Mouse (Mus musculus): ENCODE data around the gene Prkar2a. TPM values are rescaled to one million over a fixed set of nuclear protein-coding genes. Genes with fewer than 3 reads are reported as not detected.

Gene Prkar2a
- polyA plus RNA-seq, 1 experiment from 2014 or later = 22.2 TPM

DNA sequence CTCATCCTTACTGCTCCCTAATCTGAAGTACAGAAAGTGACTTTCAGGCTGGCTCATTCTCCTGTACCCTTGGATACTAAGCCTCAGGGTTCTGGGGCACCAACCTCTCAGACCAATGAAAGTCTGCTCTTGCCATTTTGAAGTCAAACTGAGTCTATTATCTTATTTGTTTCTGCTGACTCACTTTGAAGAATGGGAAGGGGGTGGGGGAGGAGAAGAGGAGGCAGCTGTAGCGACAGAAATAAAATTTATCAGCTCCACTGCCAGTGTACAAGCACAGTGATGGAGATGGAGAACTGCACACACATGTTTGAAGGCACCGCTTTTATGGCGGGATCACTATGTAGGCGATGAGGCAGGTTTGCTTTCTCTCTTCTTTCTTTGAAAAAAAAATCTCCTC is 88.2 kb downstream of the Prkar2a start:
- ATAC-seq (ENCODE audit: low FRiP score, low TSS enrichment) (no peak), DNase-seq (ENCODE audit: low spot score) (no peak)
- Histone ChIP-seq H3K4me3 (ENCODE audit: low read depth, low read length) (no peak overlapping the region), H3K36me3 (ENCODE audit: control insufficient read depth, insufficient read depth, low read length) (no peaks in the 10 kb centered on the region), H3K9me3 (ENCODE audit: control insufficient read depth, low read length) (no peaks in the 10 kb centered on the region), H3K27me3 (ENCODE audit: control insufficient read depth, insufficient read depth, low read length) (no peaks in the 10 kb centered on the region), H3K9ac (ENCODE audit: low read length) (no peak overlapping the region), H3K4me2 (replicated peaks; ENCODE audit: low read depth) (no peak overlapping the region), H3K4me1 (replicated peaks; ENCODE audit: control insufficient read depth, insufficient read depth) (peaks cover 4% of the 10 kb centered on the region; the same call in 1 of the 2 replicates), H3K27ac (replicated peaks) (no peak overlapping the region)
- WGBS = 73% methylated on average over 4 of the region's 4 CpGs
- TF ChIP-seq CTCF (IDR thresholded peaks at IDR 0.05; ENCODE audit: low read depth) (no peak), EP300 (optimal IDR thresholded peaks at IDR 0.05) (no peak)

DNA sequence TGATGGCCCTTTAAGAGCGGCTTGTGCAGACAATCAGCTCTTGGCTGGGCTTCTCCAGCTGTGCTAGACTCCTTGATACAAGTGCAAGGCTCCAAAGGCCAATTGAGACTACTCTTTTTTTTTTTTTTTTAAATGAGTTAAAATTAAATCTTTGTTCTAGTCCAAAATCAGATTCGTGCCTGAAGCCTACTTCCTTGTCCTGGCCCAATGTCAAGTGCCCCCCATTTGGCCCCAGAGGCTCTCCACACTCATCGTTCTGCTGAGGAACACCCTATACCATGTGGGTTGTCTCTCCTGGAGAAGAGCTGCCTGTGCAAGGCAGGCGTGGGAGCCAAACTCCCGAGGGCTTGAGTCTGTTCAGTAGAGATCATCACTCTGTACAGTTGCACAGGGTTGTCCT is 91.8 kb downstream of the Prkar2a start:
- whole genome bisulfite sequencing = 37% methylated on average over 5 of the region's 5 CpGs
- no peak overlapping the region for H3K27ac ChIP-seq (replicated peaks)
- TF ChIP-seq EP300 (optimal IDR thresholded peaks at IDR 0.05) = no peak
- TF ChIP-seq CTCF (IDR thresholded peaks at IDR 0.05; ENCODE audit: low read depth) = no peak

GRCm38 (mm10) chr9:108781891-108782290 is 92.8 kb downstream of the Prkar2a start:
- DNase-seq (ENCODE audit: low spot score) (no peak), ATAC-seq (ENCODE audit: low FRiP score, low TSS enrichment) (no peak)
- no peak overlapping the region for H3K4me3 ChIP-seq (ENCODE audit: low read depth, low read length)
- H3K27ac ChIP-seq (replicated peaks) = no peak overlapping the region
- no peaks in the 10 kb centered on the region; the same call in none of the 2 replicates for H3K4me1 ChIP-seq (replicated peaks; ENCODE audit: control insufficient read depth, insufficient read depth)
- TF ChIP-seq CTCF (IDR thresholded peaks at IDR 0.05; ENCODE audit: low read depth) (no peak), EP300 (optimal IDR thresholded peaks at IDR 0.05) (no peak)
- no peaks in the 10 kb centered on the region for H3K27me3 ChIP-seq (ENCODE audit: control insufficient read depth, insufficient read depth, low read length)
- WGBS = 50% methylated on average over 4 of the region's 4 CpGs
- no peaks in the 10 kb centered on the region for H3K9me3 ChIP-seq (ENCODE audit: control insufficient read depth, low read length)
- H3K9ac ChIP-seq (ENCODE audit: low read length) = no peak overlapping the region
- no peak overlapping the region for H3K4me2 ChIP-seq (replicated peaks; ENCODE audit: low read depth)
- no peaks in the 10 kb centered on the region for H3K36me3 ChIP-seq (ENCODE audit: control insufficient read depth, insufficient read depth, low read length)

More for the DNA sequence above, 91.8 kb downstream of the Prkar2a start:
- ATAC-seq (ENCODE audit: low FRiP score, low TSS enrichment) (no peak), DNase-seq (ENCODE audit: low spot score) (no peak)
- Histone ChIP-seq H3K36me3 (ENCODE audit: control insufficient read depth, insufficient read depth, low read length) (no peaks in the 10 kb centered on the region), H3K27me3 (ENCODE audit: control insufficient read depth, insufficient read depth, low read length) (no peaks in the 10 kb centered on the region), H3K4me2 (replicated peaks; ENCODE audit: low read depth) (no peak overlapping the region), H3K4me1 (replicated peaks; ENCODE audit: control insufficient read depth, insufficient read depth) (no peaks in the 10 kb centered on the region; the same call in none of the 2 replicates), H3K9ac (ENCODE audit: low read length) (no peak overlapping the region), H3K9me3 (ENCODE audit: control insufficient read depth, low read length) (no peaks in the 10 kb centered on the region), H3K4me3 (ENCODE audit: low read depth, low read length) (no peak overlapping the region)

- H3K27me3 ChIP-seq (ENCODE audit: control insufficient read depth, insufficient read depth, low read length) = no peaks in the 10 kb centered on the region
- H3K4me1 ChIP-seq (replicated peaks; ENCODE audit: control insufficient read depth, insufficient read depth) = no peaks in the 10 kb centered on the region; the same call in none of the 2 replicates
- H3K9ac ChIP-seq (ENCODE audit: low read length) = 0 out of 2 replicates have a peak overlapping the region, but pooled peaks have one; percentile 41
- peak overlapping the region; percentile 81 for H3K4me3 ChIP-seq (ENCODE audit: low read depth, low read length)
- no peak; the same call in 1 of the 2 replicates for ATAC-seq (ENCODE audit: low FRiP score, low TSS enrichment)
- H3K4me2 ChIP-seq (replicated peaks; ENCODE audit: low read depth) = peak overlapping the region; percentile 70
- H3K27ac ChIP-seq (replicated peaks) = peak overlapping the region; percentile 58; the same call in 1 of the 2 replicates
- no peaks in the 10 kb centered on the region for H3K36me3 ChIP-seq (ENCODE audit: control insufficient read depth, insufficient read depth, low read length)
- 25% methylated on average over 9 of the region's 9 CpGs for WGBS
- TF ChIP-seq EP300 (optimal IDR thresholded peaks at IDR 0.05) (no peak), CTCF (IDR thresholded peaks at IDR 0.05; ENCODE audit: low read depth) (no peak)
- H3K9me3 ChIP-seq (ENCODE audit: control insufficient read depth, low read length) = no peaks in the 10 kb centered on the region
- no peak for DNase-seq (ENCODE audit: low spot score)
These were observed 93.9 kb downstream of the Prkar2a start for GRCm38 (mm10) chr9:108782836-108783547.

DNA sequence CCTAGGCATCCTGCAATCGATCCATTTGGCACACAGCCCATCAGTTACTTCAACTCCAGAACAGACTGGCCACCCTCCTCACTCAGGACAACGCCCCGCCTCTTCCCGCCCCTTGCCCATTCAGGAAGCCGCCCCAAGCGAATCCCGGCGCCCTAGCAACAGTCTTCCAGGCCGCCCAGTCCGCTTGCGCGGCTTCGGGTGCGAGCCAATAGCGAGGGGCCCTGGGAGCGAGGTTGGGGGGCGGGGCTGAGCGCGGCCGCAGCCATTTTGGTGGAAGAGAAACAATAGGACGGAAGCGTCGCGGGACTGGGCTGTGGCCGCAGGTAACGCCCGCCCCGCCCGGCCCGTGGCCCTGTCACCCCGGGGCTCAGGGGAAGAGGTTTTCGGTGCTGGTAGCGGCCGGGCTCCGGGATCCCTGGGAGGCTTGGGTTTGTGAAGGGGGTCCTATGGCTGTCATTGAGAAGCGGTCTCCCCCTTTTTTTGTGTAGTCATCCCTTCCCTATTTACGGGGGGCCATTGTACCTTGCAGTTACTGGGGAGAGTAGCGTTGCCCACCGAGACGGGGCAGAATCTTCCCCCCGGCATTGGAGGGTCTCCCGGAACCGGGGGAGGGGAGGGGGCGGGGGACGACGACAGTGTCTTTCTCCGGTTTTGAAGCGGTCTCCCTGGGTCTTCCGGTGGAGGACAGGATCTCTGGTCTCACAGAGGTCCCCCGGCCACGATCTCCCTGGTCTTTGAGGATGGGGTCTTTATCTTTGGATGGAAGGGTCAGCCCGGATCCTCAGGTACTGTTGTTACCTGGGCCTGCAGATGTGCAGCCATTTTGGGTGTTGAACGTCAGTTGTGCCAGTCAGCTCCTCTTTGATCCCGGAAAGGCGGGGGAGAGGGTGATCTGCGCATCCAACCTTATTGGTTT is 94.7 kb downstream of the Prkar2a start, which contains the start of gene Ip6k2:
Ip6k2 (plus strand) TSS at position 249 of the 916 bp plus-strand sequence.
- peak within 1 kb of the TSS; percentile 81 for H3K4me3 ChIP-seq (ENCODE audit: low read depth, low read length)
- no peaks in the 10 kb centered on the region for H3K36me3 ChIP-seq (ENCODE audit: control insufficient read depth, insufficient read depth, low read length)
- no peaks in the 10 kb centered on the region for H3K27me3 ChIP-seq (ENCODE audit: control insufficient read depth, insufficient read depth, low read length)
- H3K9me3 ChIP-seq (ENCODE audit: control insufficient read depth, low read length) = no peaks in the 10 kb centered on the region
- no peaks in the 10 kb centered on the region; the same call in none of the 2 replicates for H3K4me1 ChIP-seq (replicated peaks; ENCODE audit: control insufficient read depth, insufficient read depth)
- peak within 1 kb of the TSS; percentile 93 for H3K9ac ChIP-seq (ENCODE audit: low read length)
- H3K4me2 ChIP-seq (replicated peaks; ENCODE audit: low read depth) = peak within 1 kb of the TSS; percentile 70
- WGBS = under 1% methylated on average over 56 of the region's 56 CpGs
- peak within 1 kb of the TSS; percentile 91 for H3K27ac ChIP-seq (replicated peaks)
- peak; percentile 98 for DNase-seq (ENCODE audit: low spot score)
- ATAC-seq (ENCODE audit: low FRiP score, low TSS enrichment) = peak; percentile 99
- TF ChIP-seq CTCF (IDR thresholded peaks at IDR 0.05; ENCODE audit: low read depth) (no peak), EP300 (optimal IDR thresholded peaks at IDR 0.05) (no peak)
